Mouse (Mus musculus) midbrain, postnatal 0 days (tissue): ENCODE data around the gene Twist1. TPM values are rescaled to one million over a fixed set of nuclear protein-coding genes. Genes with fewer than 3 reads are reported as not detected.

Experiments used
- ATAC-seq: fragments of 200-750 bp; cut with Nextera tagmentation; 2 replicates; pipeline ENCODE4 v1.8.0; 2017; ENCODE audit warnings: moderate number of reproducible peaks, mild to moderate bottlenecking, moderate TSS enrichment, moderate library complexity; ENCODE audit not compliant: low FRiP score
- DNase-seq: peaks from one replicate; pipeline ENCODE4 v3.0.0-alpha.2; 2015; ENCODE audit warnings: low spot score
- H3K27ac ChIP-seq: fragments of 300-500 bp; sonication (generic); 2 replicates; pipeline ENCODE4 v1.5.1; 2014; ENCODE audit warnings: low read depth, mild to moderate bottlenecking, low read length, mixed read lengths
- H3K27me3 ChIP-seq: fragments of 300-500 bp; sonication (generic); 2 replicates; pipeline ENCODE4 v1.6.1; 2014; ENCODE audit warnings: low read length, control low read depth, mixed read lengths; ENCODE audit not compliant: insufficient read depth
- H3K36me3 ChIP-seq: fragments of 300-500 bp; sonication (generic); 2 replicates; pipeline ENCODE4 v1.6.1; 2014; ENCODE audit warnings: low read length, control low read depth, mixed read lengths; ENCODE audit not compliant: insufficient read depth
- H3K4me1 ChIP-seq: fragments of 300-500 bp; sonication (generic); 2 replicates; pipeline ENCODE4 v1.6.1; 2014; ENCODE audit warnings: mild to moderate bottlenecking, control low read depth, antibody characterized with exemption, low read length, mixed read lengths; ENCODE audit not compliant: insufficient read depth
- H3K4me2 ChIP-seq: fragments of 300-500 bp; sonication (generic); 2 replicates; pipeline ENCODE4 v1.6.1; 2014; ENCODE audit warnings: low read depth, mild to moderate bottlenecking, low read length, mixed read lengths; ENCODE audit not compliant: poor library complexity, severe bottlenecking
- H3K4me3 ChIP-seq: fragments of 300-500 bp; sonication (generic); 2 replicates; pipeline ENCODE4 v1.5.1; 2014; ENCODE audit warnings: low read depth, mild to moderate bottlenecking, low read length, moderate library complexity
- H3K9ac ChIP-seq: fragments of 300-500 bp; sonication (generic); replicated peaks from 2 replicates; pipeline ENCODE4 v1.6.1; 2014; ENCODE audit warnings: mild to moderate bottlenecking, low read length, moderate library complexity, mixed read lengths; ENCODE audit not compliant: poor library complexity, severe bottlenecking
- H3K9me3 ChIP-seq: fragments of 300-500 bp; sonication (generic); 2 replicates; pipeline ENCODE4 v1.6.1; 2016; ENCODE audit warnings: low read length, control low read depth
- CTCF ChIP-seq: IDR thresholded peaks from 2 replicates; pipeline ENCODE4 v1.5.1; 2016; ENCODE audit warnings: antibody characterized with exemption, mild to moderate bottlenecking
- WGBS: fragments of 180-500 bp; shearing (Covaris S2); extraction: QIAGEN DNeasy Blood & Tissue Kit; methylation state at CpG from one replicate; pipeline ENCODE4 v1.1.7; 2014; 5-methylcytosine and 5-hydroxymethylcytosine counted together
- polyA plus RNA-seq: library from polyadenylated mRNA; unstranded; fragments of >200 nt; fragmentation: Nextera tagmentation; extraction: Ambion mirVana; gene quantifications from 2 replicates; pipeline ENCODE4 v1.2.1, GENCODE M21; 2015
- total RNA-seq: library from RNA; depleted of rRNA; stranded (reverse); fragments of >200 nt; gene quantifications from 2 replicates; pipeline ENCODE4 v1.2.3, GENCODE M21; 2014; rRNA removed

Twist1 gene
- total RNA-seq (2.7 and 3.5 TPM in 2 replicates), polyA plus RNA-seq (1.00 and 1.2 TPM in 2 replicates)

GRCm38 (mm10) chr12:33957400-33958240, at the start of gene Twist1:
Twist1 (plus strand) TSS chr12:33957671.
- no peaks in the 10 kb centered on the region for H3K36me3 ChIP-seq
- H3K27ac ChIP-seq, result 0 out of 2 replicates have a peak within 1 kb of the TSS, but pooled peaks have one; percentile 3
- no peak for TF ChIP-seq CTCF
- H3K4me2 ChIP-seq, result peak within 1 kb of the TSS; percentile 79
- no peaks in the 10 kb centered on the region for H3K4me1 ChIP-seq
- ATAC-seq (peak; percentile 55; the same call in 1 of the 2 replicates), DNase-seq (no peak)
- peak within 1 kb of the TSS; percentile 42; the same call in 1 of the 2 replicates for H3K9ac ChIP-seq
- peaks cover 61% of the 10 kb centered on the region for H3K27me3 ChIP-seq
- WGBS, result under 1% methylated on average over 51 of the region's 105 CpGs
- no peaks in the 10 kb centered on the region for H3K9me3 ChIP-seq
- peak within 1 kb of the TSS; percentile 45 for H3K4me3 ChIP-seq

GRCm38 (mm10) chr12:33926751-33927150, 30.7 kb upstream of the Twist1 start:
- no peak overlapping the region for H3K4me2 ChIP-seq
- WGBS, result 7% methylated on average over 3 of the region's 3 CpGs
- no peak for DNase-seq

GRCm38 (mm10) chr12:33927334-33928098, 30.0 kb upstream of the Twist1 start:
- Histone ChIP-seq H3K9me3 (no peaks in the 10 kb centered on the region), H3K4me1 (0 out of 2 replicates have a peak, but pooled peaks cover 9% of the 10 kb centered on the region), H3K36me3 (no peaks in the 10 kb centered on the region), H3K27me3 (peaks cover 17% of the 10 kb centered on the region), H3K27ac (no peak overlapping the region), H3K4me2 (peak overlapping the region; percentile 48), H3K9ac (no peak overlapping the region), H3K4me3 (peak overlapping the region; percentile 35)
- TF ChIP-seq CTCF, result no peak
- 4% methylated on average over 15 of the region's 15 CpGs for WGBS
- ATAC-seq (no peak), DNase-seq (peak; percentile 22)

More at GRCm38 (mm10) chr12:33926751-33927150, 30.7 kb upstream of the Twist1 start:
- H3K4me1 ChIP-seq, result 0 out of 2 replicates have a peak, but pooled peaks cover 9% of the 10 kb centered on the region
- no peaks in the 10 kb centered on the region for H3K9me3 ChIP-seq
- no peak for ATAC-seq
- H3K4me3 ChIP-seq, result no peak overlapping the region
- H3K9ac ChIP-seq, result no peak overlapping the region
- no peak overlapping the region for H3K27ac ChIP-seq
- TF ChIP-seq CTCF, result no peak
- peaks cover 17% of the 10 kb centered on the region for H3K27me3 ChIP-seq
- H3K36me3 ChIP-seq, result no peaks in the 10 kb centered on the region

- peak; percentile 3 for DNase-seq
- Histone ChIP-seq H3K27ac (no peak within 1 kb of the TSS), H3K4me2 (peak within 1 kb of the TSS; percentile 48), H3K9me3 (no peaks in the 10 kb centered on the region), H3K4me1 (0 out of 2 replicates have a peak, but pooled peaks cover 9% of the 10 kb centered on the region), H3K4me3 (peak within 1 kb of the TSS; percentile 35), H3K36me3 (no peaks in the 10 kb centered on the region), H3K27me3 (peaks cover 17% of the 10 kb centered on the region), H3K9ac (0 out of 2 replicates have a peak within 1 kb of the TSS, but pooled peaks have one; percentile 40)
- ATAC-seq, result no peak; the same call in 1 of the 2 replicates
- 2% methylated on average over 39 of the region's 39 CpGs for WGBS
- no peak for TF ChIP-seq CTCF
Observed at GRCm38 (mm10) chr12:33928331-33929192, 28.9 kb upstream of the Twist1 start, which contains the start of gene Ferd3l. Ferd3l (plus strand) TSS chr12:33928425.

GRCm38 (mm10) chr12:33952843-33953242, 4.6 kb upstream of the Twist1 start:
- Histone ChIP-seq H3K27me3 (peaks cover 30% of the 10 kb centered on the region), H3K27ac (no peak overlapping the region), H3K4me2 (no peak overlapping the region), H3K4me3 (no peak overlapping the region), H3K36me3 (no peaks in the 10 kb centered on the region), H3K9me3 (no peaks in the 10 kb centered on the region), H3K9ac (no peak overlapping the region), H3K4me1 (no peaks in the 10 kb centered on the region)
- DNase-seq (no peak), ATAC-seq (no peak)
- peak; percentile 78 for TF ChIP-seq CTCF
- 10% methylated on average over 3 of the region's 3 CpGs for WGBS
